Mouse (Mus musculus): ENCODE data around the gene Ankrd50. TPM values are rescaled to one million over a fixed set of nuclear protein-coding genes. Genes with fewer than 3 reads are reported as not detected.
A peak's percentile ranks its signal among the peaks of the same experiment; 100 is the strongest.

Ankrd50 gene
- polyA plus RNA-seq, 1 experiment from 2014 or later, result 21.3 TPM

GRCm38 (mm10) chr3:38433495-38434464 is 50.9 kb downstream of the Ankrd50 start:
- Histone ChIP-seq H3K27me3 (ENCODE audit: control insufficient read depth, insufficient read depth, low read length) (no peaks in the 10 kb centered on the region), H3K4me1 (ENCODE audit: control insufficient read depth, insufficient read depth, low read length) (no peaks in the 10 kb centered on the region), H3K27ac (ENCODE audit: low read depth, low read length) (no peak overlapping the region), H3K4me3 (ENCODE audit: low read depth, low read length) (no peak overlapping the region), H3K9me3 (ENCODE audit: control insufficient read depth, low read length) (no peaks in the 10 kb centered on the region), H3K9ac (replicated peaks; ENCODE audit: low read depth, low read length) (no peak overlapping the region), H3K4me2 (ENCODE audit: low read depth, low read length) (no peak overlapping the region), H3K36me3 (ENCODE audit: control insufficient read depth, insufficient read depth, low read length) (no peaks in the 10 kb centered on the region)
- peak; percentile 69; the same call in 1 of the 2 replicates for ATAC-seq (ENCODE audit: low read depth)
- WGBS, result 27% methylated on average over 11 of the region's 11 CpGs

- H3K27me3 ChIP-seq (ENCODE audit: control insufficient read depth, insufficient read depth, low read length), result no peaks in the 10 kb centered on the region
- no peaks in the 10 kb centered on the region for H3K36me3 ChIP-seq (ENCODE audit: control insufficient read depth, insufficient read depth, low read length)
- H3K4me1 ChIP-seq (ENCODE audit: control insufficient read depth, insufficient read depth, low read length), result no peaks in the 10 kb centered on the region
- H3K4me2 ChIP-seq (ENCODE audit: low read depth, low read length), result no peak overlapping the region
- H3K4me3 ChIP-seq (ENCODE audit: low read depth, low read length), result no peak overlapping the region
- H3K27ac ChIP-seq (ENCODE audit: low read depth, low read length), result no peak overlapping the region
- no peak overlapping the region for H3K9ac ChIP-seq (replicated peaks; ENCODE audit: low read depth, low read length)
- H3K9me3 ChIP-seq (ENCODE audit: control insufficient read depth, low read length), result no peaks in the 10 kb centered on the region
- 81% methylated on average over 5 of the region's 5 CpGs for WGBS
- no peak for ATAC-seq (ENCODE audit: low read depth)
Observed at GRCm38 (mm10) chr3:38431461-38431860, 53.2 kb downstream of the Ankrd50 start.

DNA sequence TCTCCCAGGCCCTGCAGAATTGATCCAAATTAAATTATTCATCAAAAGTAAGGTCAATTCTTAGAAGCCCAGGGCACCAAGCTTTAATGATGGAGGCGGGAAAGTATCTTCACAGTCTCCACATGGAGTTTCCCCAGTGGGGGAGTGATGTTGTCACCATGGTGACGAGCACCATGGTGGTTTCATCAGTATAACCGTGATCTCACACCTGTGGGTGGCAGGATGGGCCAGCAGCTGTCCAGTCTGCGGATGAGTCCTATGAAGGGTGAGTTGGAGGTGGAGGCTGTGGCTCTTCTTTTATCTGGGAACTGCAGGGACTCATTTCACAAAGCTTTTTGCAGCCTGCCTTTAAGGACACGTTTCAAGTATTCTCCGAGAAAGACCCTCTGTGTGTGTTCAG is 53.6 kb downstream of the Ankrd50 start:
- 84% methylated on average over 6 of the region's 6 CpGs for WGBS
- Histone ChIP-seq H3K27me3 (ENCODE audit: control insufficient read depth, insufficient read depth, low read length) (no peaks in the 10 kb centered on the region), H3K4me1 (ENCODE audit: control insufficient read depth, insufficient read depth, low read length) (no peaks in the 10 kb centered on the region), H3K36me3 (ENCODE audit: control insufficient read depth, insufficient read depth, low read length) (no peaks in the 10 kb centered on the region), H3K27ac (ENCODE audit: low read depth, low read length) (no peak overlapping the region), H3K9me3 (ENCODE audit: control insufficient read depth, low read length) (no peaks in the 10 kb centered on the region), H3K4me3 (ENCODE audit: low read depth, low read length) (no peak overlapping the region), H3K4me2 (ENCODE audit: low read depth, low read length) (no peak overlapping the region), H3K9ac (replicated peaks; ENCODE audit: low read depth, low read length) (no peak overlapping the region)
- ATAC-seq (ENCODE audit: low read depth), result no peak

- no peaks in the 10 kb centered on the region for H3K9me3 ChIP-seq (ENCODE audit: control insufficient read depth, low read length)
- H3K36me3 ChIP-seq (ENCODE audit: control insufficient read depth, insufficient read depth, low read length), result no peaks in the 10 kb centered on the region
- H3K9ac ChIP-seq (replicated peaks; ENCODE audit: low read depth, low read length), result no peak overlapping the region
- H3K4me1 ChIP-seq (ENCODE audit: control insufficient read depth, insufficient read depth, low read length), result no peaks in the 10 kb centered on the region
- H3K27ac ChIP-seq (ENCODE audit: low read depth, low read length), result no peak overlapping the region
- WGBS, result 92% methylated on average over 1 of the region's 1 CpGs
- no peaks in the 10 kb centered on the region for H3K27me3 ChIP-seq (ENCODE audit: control insufficient read depth, insufficient read depth, low read length)
- no peak overlapping the region for H3K4me3 ChIP-seq (ENCODE audit: low read depth, low read length)
- H3K4me2 ChIP-seq (ENCODE audit: low read depth, low read length), result no peak overlapping the region
- ATAC-seq (ENCODE audit: low read depth), result no peak
Observed at GRCm38 (mm10) chr3:38427200-38427599, 57.4 kb downstream of the Ankrd50 start.

DNA sequence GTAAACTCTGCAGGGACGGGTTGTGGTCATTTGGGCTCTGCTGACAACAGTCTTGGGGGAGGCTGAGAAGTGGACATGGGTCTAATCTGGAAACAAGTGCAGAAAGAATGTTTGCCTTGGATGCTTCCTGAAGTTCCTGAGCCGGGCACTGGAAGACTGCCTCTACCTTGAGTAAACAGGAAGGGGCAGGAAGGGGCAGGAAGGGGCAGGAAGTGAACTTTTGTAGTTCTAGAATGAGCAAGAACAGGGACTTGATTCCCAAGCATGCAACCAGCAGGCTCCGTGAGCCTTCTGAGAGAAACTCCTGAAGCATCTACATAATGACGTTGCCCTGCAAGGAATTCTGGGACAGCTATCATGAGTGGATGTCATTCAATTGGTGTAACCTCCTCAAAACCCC is 60.7 kb downstream of the Ankrd50 start:
- H3K4me2 ChIP-seq (ENCODE audit: low read depth, low read length), result no peak overlapping the region
- ATAC-seq (ENCODE audit: low read depth), result no peak
- H3K9ac ChIP-seq (replicated peaks; ENCODE audit: low read depth, low read length), result no peak overlapping the region
- H3K27me3 ChIP-seq (ENCODE audit: control insufficient read depth, insufficient read depth, low read length), result no peaks in the 10 kb centered on the region
- H3K27ac ChIP-seq (ENCODE audit: low read depth, low read length), result no peak overlapping the region
- 83% methylated on average over 4 of the region's 4 CpGs for WGBS
- H3K4me1 ChIP-seq (ENCODE audit: control insufficient read depth, insufficient read depth, low read length), result no peaks in the 10 kb centered on the region
- H3K9me3 ChIP-seq (ENCODE audit: control insufficient read depth, low read length), result no peaks in the 10 kb centered on the region
- no peak overlapping the region for H3K4me3 ChIP-seq (ENCODE audit: low read depth, low read length)
- no peaks in the 10 kb centered on the region for H3K36me3 ChIP-seq (ENCODE audit: control insufficient read depth, insufficient read depth, low read length)

- H3K4me3 ChIP-seq (ENCODE audit: low read depth, low read length), result no peak overlapping the region
- no peaks in the 10 kb centered on the region for H3K36me3 ChIP-seq (ENCODE audit: control insufficient read depth, insufficient read depth, low read length)
- H3K27ac ChIP-seq (ENCODE audit: low read depth, low read length), result no peak overlapping the region
- no peak overlapping the region for H3K4me2 ChIP-seq (ENCODE audit: low read depth, low read length)
- no peaks in the 10 kb centered on the region for H3K9me3 ChIP-seq (ENCODE audit: control insufficient read depth, low read length)
- H3K27me3 ChIP-seq (ENCODE audit: control insufficient read depth, insufficient read depth, low read length), result no peaks in the 10 kb centered on the region
- H3K9ac ChIP-seq (replicated peaks; ENCODE audit: low read depth, low read length), result no peak overlapping the region
- H3K4me1 ChIP-seq (ENCODE audit: control insufficient read depth, insufficient read depth, low read length), result no peaks in the 10 kb centered on the region
- ATAC-seq (ENCODE audit: low read depth), result no peak
- WGBS, result 96% methylated on average over 3 of the region's 3 CpGs
Observed at GRCm38 (mm10) chr3:38419896-38420295, 64.7 kb downstream of the Ankrd50 start.

GRCm38 (mm10) chr3:38415292-38415930 is 69.2 kb downstream of the Ankrd50 start:
- no peak overlapping the region for H3K9ac ChIP-seq (replicated peaks; ENCODE audit: low read depth, low read length)
- WGBS, result 87% methylated on average over 3 of the region's 3 CpGs
- H3K36me3 ChIP-seq (ENCODE audit: control insufficient read depth, insufficient read depth, low read length), result no peaks in the 10 kb centered on the region
- ATAC-seq (ENCODE audit: low read depth), result no peak
- H3K4me1 ChIP-seq (ENCODE audit: control insufficient read depth, insufficient read depth, low read length), result no peaks in the 10 kb centered on the region
- no peak overlapping the region for H3K27ac ChIP-seq (ENCODE audit: low read depth, low read length)
- H3K27me3 ChIP-seq (ENCODE audit: control insufficient read depth, insufficient read depth, low read length), result no peaks in the 10 kb centered on the region
- H3K9me3 ChIP-seq (ENCODE audit: control insufficient read depth, low read length), result no peaks in the 10 kb centered on the region
- H3K4me3 ChIP-seq (ENCODE audit: low read depth, low read length), result no peak overlapping the region
- no peak overlapping the region for H3K4me2 ChIP-seq (ENCODE audit: low read depth, low read length)
